ENCODE assay signal across 8 mouse cellular contexts in genomic region chr1:155205822-155206660, GRCm38 (mm10). TPM values are rescaled to one million over a fixed set of nuclear protein-coding genes. Genes with fewer than 3 reads are reported as not detected.
DNase-seq lines count a peak whose midpoint lies in the region; ATAC-seq and TF ChIP-seq lines count a peak whose summit lies in the region.

No protein-coding gene starts in this region.

- H3K9me3 ChIP-seq in hindbrain, postnatal 0 days (ENCODE audit: low read length): no peaks in the 10 kb centered on the region

- H3K36me3 ChIP-seq in hindbrain, postnatal 0 days (ENCODE audit: insufficient read depth, low read length): no peaks in the 10 kb centered on the region; the same call in 1 of the 2 replicates

- peaks cover 35% of the 10 kb centered on the region for H3K4me1 ChIP-seq in hindbrain, postnatal 0 days (ENCODE audit: insufficient read depth, low read length)

- peak; percentile 63 to 66 for DNase-seq in cerebellum, postnatal 14 days
- DNase-seq in cerebellum, postnatal 4 days (ENCODE audit: low spot score in 2 of 2): no peak
- peak; percentile 11 for DNase-seq in right cerebral cortex, postnatal 14 days
- DNase-seq in right cerebral cortex, postnatal 4 days: no peak
- peak; percentile 71 for DNase-seq in hindbrain, postnatal 0 days (ENCODE audit: low spot score)
- DNase-seq in layer of hippocampus, adult 9-10 months (ENCODE audit: low spot score): no peak
- no peak for DNase-seq in left cerebral cortex, adult 8-10 months (ENCODE audit: low spot score in 2 of 2)

- 44% methylated on average over 19 of the region's 19 CpGs for WGBS in hindbrain, postnatal 0 days

- H3K27me3 ChIP-seq in hindbrain, postnatal 0 days (ENCODE audit: insufficient read depth, low read length): no peaks in the 10 kb centered on the region

- no peak overlapping the region for H3K9ac ChIP-seq in hindbrain, postnatal 0 days (replicated peaks; ENCODE audit: low read length)

- no peak overlapping the region for H3K4me3 ChIP-seq in hindbrain, postnatal 0 days (ENCODE audit: low read length)

- ATAC-seq in hindbrain, postnatal 0 days: 0 out of 2 replicates have a peak, but pooled peaks have one; percentile 10
- ATAC-seq in erythroblast, adult 5-6 weeks (replicated peaks; ENCODE audit: low FRiP score, poor library complexity, severe bottlenecking): no peak

- TF ChIP-seq CTCF in hindbrain, postnatal 0 days (IDR thresholded peaks at IDR 0.05; ENCODE audit: low read depth): no peak

- H3K27ac ChIP-seq in hindbrain, postnatal 0 days: peak overlapping the region; percentile 17

- no peak overlapping the region for H3K4me2 ChIP-seq in hindbrain, postnatal 0 days (ENCODE audit: low read depth, low read length)

RNA-seq across cellular contexts. Expression of gene BC034090, which starts 38.2 kb away (rescaled TPM):
- total RNA-seq in hindbrain, postnatal 0 days (2014; rRNA removed): 16.1 and 18.8 TPM in 2 replicates
- 3.6 and 3.7 TPM in 2 replicates for polyA plus RNA-seq in hindbrain, postnatal 0 days (2015; fragmentation: Nextera tagmentation; extraction: Ambion mirVana)
- not detected in 2 replicates for total RNA-seq in erythroblast, adult 5-6 weeks (2015; ENCODE audit: low replicate concordance)
- not detected in 2 replicates for total RNA-seq in erythroblast, adult 5-6 weeks (2017; ENCODE audit: low replicate concordance)
- 10 to 100 TPM in 3 of 4 experiments, 1 to 10 TPM in 1; 8.7 to 18.3 (median 14.4) TPM for total RNA-seq in left cerebral cortex, adult 8-10 months (2022)

RNA-seq across cellular contexts. Expression of gene Stx6, which starts 47.5 kb away (rescaled TPM):
- 77.1 and 84.2 TPM in 2 replicates for total RNA-seq in hindbrain, postnatal 0 days (2014; rRNA removed)
- polyA plus RNA-seq in hindbrain, postnatal 0 days (2015; fragmentation: Nextera tagmentation; extraction: Ambion mirVana): 81.2 and 82.2 TPM in 2 replicates
- 2.3 and 3.8 TPM in 2 replicates for total RNA-seq in erythroblast, adult 5-6 weeks (2015; ENCODE audit: low replicate concordance)
- 4.9 and 7.4 TPM in 2 replicates for total RNA-seq in erythroblast, adult 5-6 weeks (2017; ENCODE audit: low replicate concordance)
- 100 to 1,000 TPM; 117 to 129 (median 119) TPM for total RNA-seq in left cerebral cortex, adult 8-10 months (2022)

RNA-seq across cellular contexts. Expression of gene Mr1, which starts 59.4 kb away (rescaled TPM):
- 4.7 and 8.4 TPM in 2 replicates for total RNA-seq in hindbrain, postnatal 0 days (2014; rRNA removed)
- 2.7 and 3.0 TPM in 2 replicates for polyA plus RNA-seq in hindbrain, postnatal 0 days (2015; fragmentation: Nextera tagmentation; extraction: Ambion mirVana)
- total RNA-seq in erythroblast, adult 5-6 weeks (2015; ENCODE audit: low replicate concordance): 1.3 and 2.3 TPM in 2 replicates
- 0.34 and 1.4 TPM in 2 replicates for total RNA-seq in erythroblast, adult 5-6 weeks (2017; ENCODE audit: low replicate concordance)
- 1 to 10 TPM; 4.2 to 5.1 (median 4.7) TPM for total RNA-seq in left cerebral cortex, adult 8-10 months (2022)

Comparison
In these comparisons a context has a peak if more than half of its experiments do, and no peak if none do; other contexts are left out.
1. DNase-seq: peak in cerebellum, postnatal 14 days (2 of 2), right cerebral cortex, postnatal 14 days (single experiment) and hindbrain, postnatal 0 days (single experiment); none in cerebellum, postnatal 4 days (0 of 2), right cerebral cortex, postnatal 4 days (single experiment), layer of hippocampus, adult 9-10 months (single experiment) and left cerebral cortex, adult 8-10 months (0 of 2).
2. RNA of gene BC034090, which starts 38.2 kb away (total RNA-seq): 16.1 to 18.8 TPM in hindbrain, postnatal 0 days and 8.7 to 18.3 TPM in left cerebral cortex, adult 8-10 months; not detected in erythroblast, adult 5-6 weeks; every median in the first group is over 4 times any median in the second.